Mouse (Mus musculus) kidney, adult 10 weeks (tissue): Measurements from ENCODE around the gene Entpd7. TPM values are rescaled to one million over a fixed set of nuclear protein-coding genes. Genes with fewer than 3 reads are reported as not detected.

Experiments used
- polyA plus RNA-seq: library from polyadenylated mRNA; stranded (reverse); fragments of 350-450 nt; fragmentation: Illumina TruSeq; extraction: RNeasy Lipid Tissue Mini Kit (QIAGEN cat#74804); gene quantifications from one replicate; pipeline ENCODE4 v1.2.3, GENCODE M21; 2014; ENCODE audit warnings: low read depth, low replicate concordance

The Entpd7 gene
- polyA plus RNA-seq, result 3.0 TPM

DNA sequence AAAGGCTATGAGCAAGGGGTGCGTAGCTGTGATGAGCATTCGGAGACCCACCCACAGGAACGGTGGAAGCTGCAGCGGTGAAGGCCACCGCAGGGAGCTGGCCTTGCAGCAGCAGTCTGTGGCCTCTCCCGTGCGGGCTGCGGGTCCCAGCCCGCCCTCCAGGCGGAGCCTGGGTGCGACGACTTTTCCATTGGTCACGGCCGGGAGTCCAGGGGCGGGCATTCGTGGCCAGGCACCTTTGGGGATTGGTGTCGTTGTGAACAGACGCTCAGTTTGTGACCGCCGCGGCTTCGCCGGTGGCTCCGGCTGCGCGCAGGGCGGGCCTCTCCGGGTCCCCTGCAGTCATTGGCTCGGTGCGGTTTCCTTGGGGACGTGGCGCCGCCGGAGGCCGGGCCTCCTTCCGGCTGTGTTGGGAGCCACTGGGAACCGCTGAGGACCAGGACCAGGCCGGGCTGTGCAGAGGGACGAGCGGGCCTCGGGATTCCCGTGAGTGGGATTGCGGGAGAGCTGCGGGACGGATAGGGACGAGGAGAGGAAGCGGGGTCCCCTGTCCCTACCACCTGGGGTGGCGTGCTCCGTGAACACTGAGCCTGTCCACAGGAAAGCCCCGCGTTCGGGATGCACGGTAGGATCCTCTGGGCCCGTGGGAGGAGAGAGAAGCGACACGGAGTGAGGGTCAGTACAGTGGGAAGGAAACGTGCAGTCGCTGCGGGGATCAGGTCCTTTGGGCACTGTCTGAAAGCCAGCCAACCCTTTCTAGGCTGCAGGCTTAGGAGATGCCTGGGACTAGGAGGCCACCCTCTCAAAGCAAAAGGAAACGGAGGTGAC is at the start of gene Entpd7:
Gene Entpd7 (plus strand): TSS at position 254 of the 828 bp plus-strand sequence.

DNA sequence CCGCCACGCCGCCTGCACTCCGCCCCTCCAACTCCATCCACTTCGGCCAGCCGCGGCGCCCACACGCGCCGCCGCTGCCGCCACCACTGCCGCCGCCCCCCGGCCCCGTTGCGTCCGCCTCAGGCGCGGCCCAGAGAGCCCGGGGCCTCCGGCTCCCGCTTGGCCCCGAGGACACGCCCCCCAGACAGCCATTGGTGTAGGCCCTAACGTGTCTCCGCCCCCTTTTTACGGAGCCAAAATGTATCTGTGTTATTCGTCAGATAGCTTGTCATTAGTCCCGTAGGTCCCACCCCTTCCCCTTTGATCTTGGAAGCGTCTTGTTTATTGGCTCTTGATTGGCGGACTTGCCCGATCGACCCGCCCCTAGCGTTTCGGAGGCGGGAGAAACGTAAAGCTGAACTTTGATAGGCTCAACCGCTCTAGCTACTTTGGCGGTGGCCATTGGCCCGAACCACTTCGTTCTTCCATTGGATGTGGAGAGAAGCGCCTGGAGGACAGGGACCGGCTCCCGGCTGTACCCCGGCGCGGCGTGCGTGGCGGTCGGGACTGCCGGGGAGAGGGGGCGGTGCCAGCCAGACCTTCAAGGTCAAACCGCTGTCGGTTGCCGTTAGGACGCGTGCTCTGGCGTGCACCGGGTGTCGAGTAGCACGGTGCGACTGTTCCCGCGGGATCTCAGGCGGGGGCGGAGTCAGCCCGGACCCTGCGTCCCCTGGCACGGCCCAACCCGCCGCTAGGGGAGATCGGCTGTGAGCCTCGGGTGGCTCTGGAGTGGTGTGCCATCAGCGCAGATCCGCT is 14.5 kb upstream of the Entpd7 start, which contains the start of gene Slc25a28:
Gene Slc25a28 (minus strand): TSS at position 152 of the 795 bp plus-strand sequence.

DNA sequence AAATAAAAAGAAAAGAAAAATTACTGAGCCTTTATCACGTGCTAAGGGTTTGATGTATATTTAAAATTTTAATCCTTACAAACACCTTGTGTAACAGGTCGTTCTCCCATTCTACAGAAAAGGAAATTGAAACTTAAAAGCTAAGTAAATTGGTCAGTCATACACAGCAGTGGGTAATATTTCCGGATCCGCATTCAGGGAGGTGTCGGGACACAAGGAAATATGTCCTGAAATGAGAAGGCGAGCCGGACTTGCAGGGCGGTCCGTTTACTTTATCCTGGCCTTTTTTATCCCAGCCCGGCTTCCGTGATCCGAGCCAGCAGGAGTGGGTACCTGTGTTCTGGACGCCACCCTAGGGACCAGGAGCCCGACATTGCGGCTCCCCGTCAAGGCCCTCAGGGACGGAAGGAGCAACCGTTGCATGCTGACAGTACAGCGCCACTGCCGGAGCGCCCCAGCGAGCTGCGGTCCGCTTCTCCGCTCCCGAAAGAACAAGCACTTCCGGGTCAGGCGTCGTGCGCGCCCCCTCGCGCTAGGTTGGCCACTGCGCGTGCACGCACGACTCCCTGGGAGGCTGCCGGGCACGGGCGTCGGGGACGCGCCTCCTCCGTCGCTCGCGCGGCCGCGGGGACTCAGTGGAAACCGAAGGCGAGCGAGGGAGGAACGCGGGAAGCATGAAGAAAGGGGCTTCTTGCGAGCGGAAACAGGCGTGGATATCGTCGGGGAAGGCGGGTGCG is 63.2 kb downstream of the Entpd7 start, which contains the start of the genes Cutc and Cox15:
Gene Cutc (plus strand): TSS at position 508 of the 737 bp plus-strand sequence.
Gene Cox15 (minus strand): TSS at position 512 of the 737 bp plus-strand sequence.

DNA sequence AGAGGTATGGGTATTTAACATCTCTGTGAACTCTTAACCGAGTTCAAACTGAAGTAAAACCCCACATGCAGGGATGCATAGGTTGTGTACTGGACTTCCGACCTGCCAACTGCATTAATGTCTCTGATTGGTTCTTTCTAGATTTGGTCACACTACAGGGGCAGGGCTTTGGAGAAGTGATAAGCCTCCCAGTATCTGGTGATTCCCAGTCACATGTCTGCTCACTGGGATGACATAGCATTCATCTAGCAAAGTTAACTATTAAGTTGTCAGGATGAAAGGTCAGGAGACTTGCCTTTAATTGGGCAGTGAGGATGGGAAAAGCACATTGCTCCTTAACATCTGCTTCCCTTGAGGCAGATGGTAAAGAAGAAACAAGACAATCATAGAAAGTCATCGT is 92.5 kb downstream of the Entpd7 start, which contains the start of gene Abcc2:
Gene Abcc2 (plus strand): TSS at position 213 of the 400 bp plus-strand sequence.

Other genes starting within 250 kb of the Entpd7 start
- gene Cnnm1, start 249.2 kb upstream of the Entpd7 start, polyA plus RNA-seq, result 9.0 TPM
- 20.0 TPM for gene Got1, start 165.1 kb upstream of the Entpd7 start, polyA plus RNA-seq
- not detected for gene Nkx2-3, start 77.3 kb upstream of the Entpd7 start, polyA plus RNA-seq
- 1.2 TPM for gene Slc25a28, start 14.8 kb upstream of the Entpd7 start, polyA plus RNA-seq
- 52.3 TPM for gene Cutc, start 63.3 kb downstream of the Entpd7 start, polyA plus RNA-seq
- gene Cox15, start 63.3 kb downstream of the Entpd7 start, polyA plus RNA-seq, result 28.4 TPM
- 374 TPM for gene Abcc2, start 92.5 kb downstream of the Entpd7 start, polyA plus RNA-seq